Mouse (Mus musculus) hindlimb bud, embryonic 11.5 days (tissue): ENCODE results near the gene Prss16.

Experiments
- DNase-seq: peaks from one replicate; pipeline ENCODE4 v3.0.0-alpha.2; 2012; ENCODE audit warnings: low read depth, low spot score; ENCODE audit errors: extremely low spot score

Prss16 gene

GRCm38 (mm10) chr13:21974726-21975473 lies 34.6 kb downstream of the Prss16 start:
- peak; percentile 95 for DNase-seq

DNA sequence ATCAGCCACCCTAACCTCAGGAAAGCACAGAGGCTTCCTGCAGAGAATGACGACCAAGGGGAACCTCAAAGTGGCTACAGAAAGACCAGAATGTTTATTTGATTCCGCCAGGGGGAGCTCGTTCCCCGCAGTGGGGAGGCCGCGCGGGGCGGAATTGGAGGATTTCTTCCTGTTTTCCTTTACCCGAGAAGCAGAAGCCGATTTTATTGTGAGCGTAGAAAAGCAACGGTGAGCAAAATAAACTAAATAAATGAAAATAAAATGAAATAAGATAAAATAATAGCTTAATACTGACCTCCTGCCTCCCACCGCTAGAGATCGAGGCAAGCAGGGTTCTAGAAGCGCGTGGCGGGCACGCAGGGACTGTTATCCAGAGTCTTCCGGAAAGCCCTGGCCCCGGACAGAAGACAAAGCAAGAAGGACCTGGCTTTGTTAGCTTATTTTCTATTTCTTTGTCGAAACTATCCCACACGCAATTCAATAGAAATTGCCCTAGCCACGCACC lies 35.3 kb downstream of the Prss16 start:
- DNase-seq: peak; percentile 86

GRCm38 (mm10) chr13:21971641-21972040 lies 37.9 kb downstream of the Prss16 start:
- no peak for DNase-seq

GRCm38 (mm10) chr13:21969816-21970215 lies 39.7 kb downstream of the Prss16 start:
- DNase-seq: no peak

- DNase-seq: no peak
Observed at GRCm38 (mm10) chr13:21969269-21969668, 40.3 kb downstream of the Prss16 start.
